Mouse (Mus musculus): ENCODE results near the gene Prss50.

The Prss50 gene

GRCm38 (mm10) chr9:110875288-110875695, 17.5 kb downstream of the Prss50 start:
- DNase-seq: no peak

DNA sequence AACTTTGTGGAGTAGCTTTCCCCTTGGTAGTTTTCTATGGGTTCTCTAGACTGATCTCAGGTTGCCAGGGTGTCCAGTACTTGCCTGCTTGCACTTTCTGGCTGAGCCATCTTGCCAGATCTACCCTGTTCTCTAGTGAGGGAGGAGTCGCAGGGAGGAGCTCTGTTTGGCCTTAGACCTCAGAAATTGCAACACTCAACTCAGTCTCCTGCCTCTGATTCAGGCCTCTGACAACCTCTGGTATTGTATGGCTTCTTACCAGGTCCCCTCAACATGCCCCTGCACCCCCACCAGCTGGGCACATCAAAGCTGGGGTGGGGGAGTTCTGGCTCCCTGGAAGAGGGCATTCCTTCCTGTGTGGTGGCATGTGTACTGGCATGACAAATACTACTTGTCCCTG, 19.6 kb downstream of the Prss50 start:
- DNase-seq: no peak

- DNase-seq: peak; percentile 63
These were observed 20.1 kb downstream of the Prss50 start for GRCm38 (mm10) chr9:110877888-110878287.

DNA sequence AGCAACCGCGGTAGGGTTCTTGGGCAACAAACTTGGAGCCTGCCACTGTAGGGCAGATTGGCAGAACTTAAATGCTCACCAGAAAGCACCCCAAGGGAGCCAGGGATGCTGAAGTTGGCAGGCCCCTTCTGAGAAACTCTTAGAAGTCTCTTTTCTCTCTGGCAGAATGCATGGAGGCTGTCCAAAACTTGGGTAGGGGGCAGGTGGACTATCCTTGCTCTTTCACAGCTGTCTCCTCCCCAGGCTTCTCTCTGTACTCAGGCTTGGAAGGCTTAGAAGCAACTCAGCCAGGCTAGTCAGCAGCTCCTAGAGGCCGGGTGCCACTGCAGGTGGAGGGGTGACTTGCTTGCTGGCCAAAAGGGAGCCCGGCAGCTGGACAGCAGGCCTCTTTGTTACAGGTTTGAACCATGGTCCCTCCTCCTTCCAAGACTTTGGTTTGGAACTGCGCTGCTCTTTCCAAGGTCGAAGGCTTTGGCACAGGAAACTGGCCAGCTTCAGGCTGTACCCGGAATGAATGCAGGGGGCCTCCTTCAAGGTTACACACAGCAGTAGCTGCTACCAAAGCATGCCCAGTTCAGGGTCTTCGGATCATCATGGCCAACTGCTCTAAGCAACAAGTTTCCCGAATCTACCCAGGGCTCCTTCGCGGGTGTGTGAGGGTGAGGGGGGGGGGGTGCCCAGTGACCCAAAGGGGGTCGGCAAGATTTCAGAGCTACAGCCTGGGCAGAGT, 21.6 kb downstream of the Prss50 start, which contains the start of gene Als2cl:
TSS of gene Als2cl (plus strand) at position 680 of the 730 bp plus-strand sequence.
- no peak for DNase-seq

DNA sequence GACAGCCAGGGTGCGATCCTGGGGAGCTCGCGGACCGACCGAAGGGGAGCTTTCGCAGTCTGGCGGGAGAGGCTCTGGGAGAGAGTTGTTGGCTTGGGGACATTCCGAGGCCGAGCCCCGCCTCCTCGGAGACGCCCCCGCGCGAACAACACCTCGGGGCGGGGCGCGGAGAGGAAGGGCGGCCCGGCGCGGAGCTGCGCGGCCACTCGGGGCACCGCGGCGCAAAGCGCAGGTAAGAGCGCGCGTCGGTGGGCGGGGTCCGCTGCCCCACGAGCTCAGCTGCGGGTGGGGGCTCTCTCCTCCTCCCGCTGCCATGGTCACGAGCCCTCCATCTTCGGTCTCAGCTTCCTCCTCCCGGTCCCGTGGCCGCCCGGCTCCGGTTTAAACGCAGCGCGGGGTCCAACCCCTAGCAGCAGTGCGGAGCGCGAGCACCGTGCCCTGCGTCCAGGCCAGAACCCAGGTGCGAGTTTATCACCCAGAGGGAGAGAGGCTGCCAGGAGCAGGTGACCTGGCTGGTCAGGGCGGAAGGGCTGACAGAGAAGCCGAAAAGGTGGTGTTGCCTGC, 22.3 kb downstream of the Prss50 start, which contains the start of gene Tmie:
TSS of gene Tmie (minus strand) at position 116 of the 564 bp plus-strand sequence.
- DNase-seq: peak; percentile 87

DNA sequence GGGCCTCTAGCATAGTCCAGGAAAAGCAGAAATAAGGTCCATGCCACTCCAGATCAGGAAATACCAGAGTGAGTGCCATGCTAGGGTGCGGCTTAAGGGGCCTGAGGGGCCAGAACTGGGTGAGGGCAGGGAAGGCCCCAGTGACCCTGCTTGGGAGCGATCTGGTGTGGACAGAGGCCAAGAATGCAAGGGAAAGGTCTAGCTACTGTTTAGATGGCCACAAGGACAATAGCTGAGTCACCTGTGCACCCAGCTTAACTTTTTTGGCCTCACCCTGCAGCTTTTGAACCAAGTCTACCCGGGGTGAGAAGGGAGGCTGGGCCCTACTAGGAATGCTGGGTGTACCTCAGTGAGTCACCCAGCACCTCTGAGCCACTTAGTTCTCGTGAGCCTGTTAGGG, 23.0 kb downstream of the Prss50 start:
- peak; percentile 62 for DNase-seq

GRCm38 (mm10) chr9:110881953-110882352, 24.2 kb downstream of the Prss50 start:
- DNase-seq: peak; percentile 64

DNA sequence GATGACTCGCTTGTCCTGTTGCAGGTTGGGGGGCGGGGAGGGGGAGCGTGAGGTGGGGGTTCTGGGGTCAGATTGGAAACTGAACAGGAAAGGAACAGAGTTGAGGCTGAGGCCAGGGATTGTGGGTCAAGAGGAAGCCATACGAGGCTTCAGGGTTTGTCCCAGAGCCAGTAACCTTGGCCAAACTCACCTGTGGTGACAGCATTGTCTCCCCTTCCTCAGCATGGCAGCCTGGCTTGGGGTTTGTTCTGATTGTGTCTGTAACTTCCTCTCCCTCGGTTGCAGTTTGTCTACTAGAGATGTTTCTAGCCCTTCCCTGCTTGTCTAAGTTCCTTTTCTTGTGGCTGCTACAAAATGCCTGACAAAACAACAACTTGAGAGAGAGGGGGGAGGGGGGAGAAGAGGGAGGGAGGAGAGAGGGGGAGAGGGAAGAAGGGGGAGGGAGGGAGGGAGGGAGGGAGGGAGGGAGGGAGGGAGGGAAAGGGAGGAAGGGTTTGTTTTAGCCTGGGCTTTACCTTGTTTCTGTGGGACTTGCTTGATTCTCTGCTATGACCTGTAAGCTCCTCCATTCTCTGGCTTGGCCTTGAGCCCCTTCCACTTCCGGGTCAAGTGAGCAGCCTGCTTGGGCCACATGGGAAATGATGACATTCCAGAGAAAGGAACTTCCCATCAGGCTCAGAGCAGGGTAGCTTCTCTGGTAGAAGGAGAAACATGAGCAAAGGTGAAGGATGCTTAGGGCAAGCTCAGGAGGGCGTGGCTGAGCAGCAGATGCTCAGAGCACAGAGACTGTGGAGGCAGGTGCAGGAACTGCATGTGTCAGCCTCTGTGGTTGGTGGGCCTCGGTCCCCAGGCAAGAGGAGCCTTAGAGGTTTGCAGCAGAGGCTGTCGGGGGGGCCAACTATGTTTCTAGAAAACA, 29.9 kb downstream of the Prss50 start:
- DNase-seq: no peak

GRCm38 (mm10) chr9:110888935-110889334, 31.2 kb downstream of the Prss50 start:
- DNase-seq: no peak

- DNase-seq: no peak
These were observed 32.4 kb downstream of the Prss50 start for GRCm38 (mm10) chr9:110890026-110890783.

DNA sequence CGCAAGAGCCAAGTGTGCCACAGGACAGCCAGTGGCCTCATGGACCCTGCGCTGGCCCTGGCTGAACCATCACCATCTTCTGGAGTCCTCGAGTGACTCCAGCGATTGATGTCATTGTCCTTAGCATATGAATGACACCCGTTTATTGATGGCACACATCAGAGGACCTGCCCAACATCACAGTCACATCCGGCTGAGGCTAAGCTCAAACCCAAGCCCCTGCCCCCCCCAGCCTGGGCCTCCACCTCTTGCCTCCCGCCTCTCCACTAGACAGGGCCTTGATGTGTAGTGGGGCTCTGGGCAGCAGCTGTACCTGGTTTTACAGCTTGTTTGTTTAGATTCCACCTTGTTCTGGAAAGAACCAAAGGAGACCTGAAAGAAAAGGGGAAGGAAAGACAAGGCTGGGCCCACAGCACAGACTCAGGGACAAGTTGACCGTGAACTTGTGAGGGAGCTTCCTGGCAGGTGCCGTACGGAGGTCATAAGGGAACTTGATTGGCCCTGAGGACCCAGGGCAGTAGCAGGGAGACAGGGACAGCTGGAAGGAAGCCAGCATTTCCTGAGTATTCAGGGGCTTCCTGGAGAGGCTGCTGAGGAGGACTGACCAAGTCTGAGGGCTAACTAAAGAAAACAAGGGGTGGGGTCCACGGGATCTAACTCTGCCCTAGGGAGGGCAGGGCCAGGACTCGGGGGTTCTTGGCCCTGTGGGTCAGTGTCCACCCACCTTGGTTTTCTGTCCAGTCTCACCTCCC, 33.5 kb downstream of the Prss50 start:
- DNase-seq: peak; percentile 50

DNA sequence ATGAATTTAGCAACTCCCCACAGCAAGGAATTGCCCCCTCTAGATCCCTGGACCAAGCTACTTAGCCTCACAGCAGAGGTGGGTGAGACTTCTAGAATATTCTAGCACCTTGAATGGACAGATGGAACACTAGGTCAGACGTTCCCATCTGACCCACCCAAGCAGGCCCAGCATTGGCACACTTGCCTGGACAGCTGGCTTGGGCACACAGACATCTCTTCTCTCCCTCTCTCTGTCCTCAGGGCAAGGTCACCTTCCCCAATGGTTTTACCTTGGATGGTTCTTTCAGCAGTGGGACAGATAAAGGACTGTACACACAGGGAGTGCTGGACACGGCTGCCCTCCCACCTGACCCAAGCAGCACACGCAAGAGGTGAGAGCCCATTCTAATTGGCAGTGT, 34.8 kb downstream of the Prss50 start:
- DNase-seq: no peak

DNA sequence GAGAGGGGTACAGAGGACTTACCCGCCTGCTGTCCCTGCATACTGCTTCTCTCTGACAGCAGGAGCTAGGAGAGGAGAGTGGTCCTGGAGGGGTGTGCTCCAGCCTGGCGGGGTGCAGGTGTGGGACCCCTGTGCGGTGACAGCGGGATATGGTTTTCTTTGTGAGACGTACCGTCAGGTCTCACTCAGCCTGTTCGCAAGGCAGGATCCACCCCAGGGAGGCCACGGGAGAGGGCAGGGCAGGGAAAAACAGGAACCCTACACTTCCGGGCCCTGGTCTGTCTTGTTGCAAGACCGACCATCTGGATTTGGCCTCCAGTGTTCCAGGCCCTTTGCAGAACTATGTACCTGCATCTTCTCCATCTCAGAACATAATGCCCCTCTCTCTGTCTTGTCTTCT, 35.7 kb downstream of the Prss50 start:
- DNase-seq: no peak

- no peak for DNase-seq
These were observed 37.7 kb downstream of the Prss50 start for GRCm38 (mm10) chr9:110895507-110895906.

- DNase-seq: no peak
These were observed 38.2 kb downstream of the Prss50 start for GRCm38 (mm10) chr9:110895994-110896393.

- no peak for DNase-seq
These were observed 38.8 kb downstream of the Prss50 start for GRCm38 (mm10) chr9:110896595-110896994.

DNA sequence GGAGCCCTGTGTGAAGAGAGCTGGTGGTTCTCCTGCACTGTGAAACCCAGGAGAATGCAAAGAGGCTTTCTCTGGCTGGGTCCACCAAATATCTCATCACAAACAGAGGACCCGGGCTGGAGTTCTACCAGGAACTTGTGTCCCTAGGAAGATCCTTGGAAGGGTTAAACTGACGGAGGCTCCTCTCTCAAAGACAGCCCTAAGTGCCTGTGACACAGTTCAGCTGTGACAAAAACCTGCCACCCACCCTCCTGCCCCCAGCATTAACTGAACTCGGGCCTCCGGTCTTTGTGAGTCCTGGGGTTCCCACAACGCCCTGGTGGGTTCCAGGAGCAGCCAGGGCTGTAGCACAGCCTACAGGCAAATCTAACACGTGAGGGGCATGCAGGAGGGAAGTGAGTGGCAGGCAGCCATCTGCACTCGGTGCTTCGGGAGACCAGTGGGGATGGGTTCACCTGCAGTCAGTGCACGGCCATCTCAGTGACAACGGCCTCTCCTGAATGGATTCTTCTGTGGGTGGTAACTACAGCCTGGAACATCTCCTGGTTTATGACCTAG, 41.8 kb downstream of the Prss50 start:
- DNase-seq: no peak

- no peak for DNase-seq
These were observed 43.4 kb downstream of the Prss50 start for GRCm38 (mm10) chr9:110901204-110901603.

- DNase-seq: no peak
These were observed 44.5 kb downstream of the Prss50 start for GRCm38 (mm10) chr9:110902271-110902670.

- DNase-seq: no peak
These were observed 49.6 kb downstream of the Prss50 start for GRCm38 (mm10) chr9:110907201-110907837.
